Mouse (Mus musculus): ENCODE measurements around the gene Abcc8. TPM values are rescaled to one million over a fixed set of nuclear protein-coding genes. Genes with fewer than 3 reads are reported as not detected.

Abcc8 gene
- polyA plus RNA-seq, 1 experiment from 2014 or later: 1.8 TPM

GRCm38 (mm10) chr7:46105484-46105883, 74.3 kb downstream of the Abcc8 start:
- H3K36me3 ChIP-seq (ENCODE audit: control insufficient read depth, insufficient read depth): no peaks in the 10 kb centered on the region
- H3K9ac ChIP-seq (ENCODE audit: low read depth, low read length): no peak overlapping the region
- H3K4me3 ChIP-seq (ENCODE audit: low read depth, low read length): no peak overlapping the region
- WGBS: 91% methylated on average over 7 of the region's 7 CpGs
- H3K4me1 ChIP-seq (replicated peaks; ENCODE audit: control insufficient read depth, insufficient read depth, low read length): no peaks in the 10 kb centered on the region
- ATAC-seq: no peak
- no peak for TF ChIP-seq CTCF (IDR thresholded peaks at IDR 0.05; ENCODE audit: low read depth)
- no peaks in the 10 kb centered on the region for H3K9me3 ChIP-seq (ENCODE audit: control insufficient read depth)
- no peak overlapping the region for H3K27ac ChIP-seq (ENCODE audit: low read depth, low read length)
- no peak overlapping the region for H3K4me2 ChIP-seq (replicated peaks; ENCODE audit: low read depth)
- no peaks in the 10 kb centered on the region for H3K27me3 ChIP-seq (replicated peaks; ENCODE audit: control insufficient read depth, insufficient read depth, low read length)

- no peaks in the 10 kb centered on the region for H3K36me3 ChIP-seq (ENCODE audit: control insufficient read depth, insufficient read depth)
- no peak overlapping the region for H3K4me3 ChIP-seq (ENCODE audit: low read depth, low read length)
- no peak for ATAC-seq
- H3K4me1 ChIP-seq (replicated peaks; ENCODE audit: control insufficient read depth, insufficient read depth, low read length): no peaks in the 10 kb centered on the region
- 77% methylated on average over 27 of the region's 27 CpGs for WGBS
- no peak for TF ChIP-seq CTCF (IDR thresholded peaks at IDR 0.05; ENCODE audit: low read depth)
- H3K9ac ChIP-seq (ENCODE audit: low read depth, low read length): no peak overlapping the region
- H3K27me3 ChIP-seq (replicated peaks; ENCODE audit: control insufficient read depth, insufficient read depth, low read length): no peaks in the 10 kb centered on the region
- no peak overlapping the region for H3K27ac ChIP-seq (ENCODE audit: low read depth, low read length)
- H3K9me3 ChIP-seq (ENCODE audit: control insufficient read depth): no peaks in the 10 kb centered on the region
- H3K4me2 ChIP-seq (replicated peaks; ENCODE audit: low read depth): no peak overlapping the region
Measured at GRCm38 (mm10) chr7:46104256-46104915, 75.4 kb downstream of the Abcc8 start.

GRCm38 (mm10) chr7:46103771-46104170, 76.1 kb downstream of the Abcc8 start:
- Histone ChIP-seq H3K27ac (ENCODE audit: low read depth, low read length) (no peak overlapping the region), H3K36me3 (ENCODE audit: control insufficient read depth, insufficient read depth) (no peaks in the 10 kb centered on the region), H3K4me1 (replicated peaks; ENCODE audit: control insufficient read depth, insufficient read depth, low read length) (no peaks in the 10 kb centered on the region), H3K4me2 (replicated peaks; ENCODE audit: low read depth) (no peak overlapping the region), H3K27me3 (replicated peaks; ENCODE audit: control insufficient read depth, insufficient read depth, low read length) (no peaks in the 10 kb centered on the region), H3K9ac (ENCODE audit: low read depth, low read length) (no peak overlapping the region), H3K4me3 (ENCODE audit: low read depth, low read length) (no peak overlapping the region), H3K9me3 (ENCODE audit: control insufficient read depth) (no peaks in the 10 kb centered on the region)
- 86% methylated on average over 8 of the region's 8 CpGs for WGBS
- ATAC-seq: no peak
- no peak for TF ChIP-seq CTCF (IDR thresholded peaks at IDR 0.05; ENCODE audit: low read depth)

DNA sequence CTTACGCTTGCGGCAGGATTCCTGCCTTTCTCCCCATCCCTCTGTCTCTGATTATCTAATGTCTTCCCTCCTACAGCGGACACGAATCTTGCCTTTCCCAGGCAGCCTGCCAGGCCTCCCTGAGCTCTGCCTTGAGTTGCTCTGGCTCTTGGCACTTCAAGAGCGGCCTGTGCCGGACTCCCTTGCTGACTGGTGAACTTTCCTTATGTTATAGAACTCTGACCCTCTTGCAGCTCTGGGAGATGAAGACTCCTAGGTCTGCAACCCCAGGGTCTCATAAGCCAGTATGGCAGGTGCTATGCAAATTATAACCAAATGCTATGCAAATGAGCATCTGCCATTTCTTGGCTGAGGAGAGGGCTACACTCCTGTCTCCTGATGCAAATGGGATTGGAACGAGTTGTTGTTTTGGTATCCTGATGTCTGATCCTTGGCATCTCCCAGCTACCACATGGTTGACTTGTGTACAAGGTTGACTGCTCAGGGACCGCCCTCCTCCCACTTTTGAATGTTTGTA, 76.7 kb downstream of the Abcc8 start:
- Histone ChIP-seq H3K36me3 (ENCODE audit: control insufficient read depth, insufficient read depth) (no peaks in the 10 kb centered on the region), H3K4me1 (replicated peaks; ENCODE audit: control insufficient read depth, insufficient read depth, low read length) (no peaks in the 10 kb centered on the region), H3K27ac (ENCODE audit: low read depth, low read length) (no peak overlapping the region), H3K27me3 (replicated peaks; ENCODE audit: control insufficient read depth, insufficient read depth, low read length) (no peaks in the 10 kb centered on the region), H3K4me3 (ENCODE audit: low read depth, low read length) (no peak overlapping the region), H3K9ac (ENCODE audit: low read depth, low read length) (no peak overlapping the region), H3K4me2 (replicated peaks; ENCODE audit: low read depth) (no peak overlapping the region), H3K9me3 (ENCODE audit: control insufficient read depth) (no peaks in the 10 kb centered on the region)
- TF ChIP-seq CTCF (IDR thresholded peaks at IDR 0.05; ENCODE audit: low read depth): no peak
- ATAC-seq: no peak
- WGBS: 79% methylated on average over 8 of the region's 8 CpGs

DNA sequence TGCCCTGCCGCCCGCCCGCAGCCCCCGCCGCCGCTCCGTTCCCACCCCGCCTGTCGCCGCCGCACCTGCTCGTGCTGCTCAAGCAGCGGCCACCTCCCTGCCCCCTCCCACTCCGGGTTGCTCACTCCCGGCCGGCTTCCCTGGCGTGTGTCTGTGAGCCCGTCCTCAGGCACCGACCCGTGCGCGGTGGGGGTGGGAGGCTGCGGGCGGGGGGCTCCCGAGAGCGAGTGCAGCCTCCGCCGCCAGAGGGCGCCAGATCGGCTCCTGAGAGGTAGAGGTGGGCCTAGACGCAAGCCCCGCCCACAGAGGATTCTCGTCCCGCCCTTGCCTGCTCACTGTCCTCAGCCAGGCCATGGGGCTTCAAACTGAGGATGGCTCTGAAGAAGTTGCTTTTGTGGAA, 79.3 kb downstream of the Abcc8 start, which contains the start of gene Kcnj11:
Gene Kcnj11 (minus strand): TSS at position 202 of the 400 bp plus-strand sequence.
- Histone ChIP-seq H3K9me3 (ENCODE audit: control insufficient read depth) (no peaks in the 10 kb centered on the region), H3K36me3 (ENCODE audit: control insufficient read depth, insufficient read depth) (no peaks in the 10 kb centered on the region), H3K4me1 (replicated peaks; ENCODE audit: control insufficient read depth, insufficient read depth, low read length) (no peaks in the 10 kb centered on the region), H3K4me2 (replicated peaks; ENCODE audit: low read depth) (peak within 1 kb of the TSS; percentile 88), H3K27ac (ENCODE audit: low read depth, low read length) (no peak within 1 kb of the TSS), H3K9ac (ENCODE audit: low read depth, low read length) (peak within 1 kb of the TSS; percentile 34; the same call in 1 of the 2 replicates), H3K4me3 (ENCODE audit: low read depth, low read length) (peak within 1 kb of the TSS; percentile 47), H3K27me3 (replicated peaks; ENCODE audit: control insufficient read depth, insufficient read depth, low read length) (0 out of 2 replicates have a peak, but pooled peaks cover 3% of the 10 kb centered on the region)
- peak; percentile 90 for TF ChIP-seq CTCF (IDR thresholded peaks at IDR 0.05; ENCODE audit: low read depth)
- ATAC-seq: peak; percentile 67
- WGBS: 1% methylated on average over 33 of the region's 34 CpGs

DNA sequence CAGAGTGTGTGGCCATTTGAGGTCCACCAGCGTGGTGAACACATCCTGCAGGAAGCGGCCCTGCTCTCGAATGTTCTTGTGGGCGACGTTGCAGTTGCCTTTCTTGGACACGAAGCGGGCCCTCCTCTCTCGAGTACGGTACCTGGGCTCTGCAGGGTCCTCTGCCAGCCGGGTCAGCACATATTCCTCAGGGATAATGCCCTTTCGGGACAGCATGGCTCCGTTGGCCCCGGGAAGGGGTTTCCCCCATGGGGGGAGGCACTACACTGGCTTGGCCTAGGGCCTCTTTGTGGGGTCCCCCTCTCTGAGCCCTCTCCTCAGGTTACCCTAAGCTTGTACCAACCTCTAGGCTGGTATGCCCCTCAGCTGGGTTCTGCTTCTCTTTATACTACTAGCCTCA, 80.2 kb downstream of the Abcc8 start:
- H3K4me1 ChIP-seq (replicated peaks; ENCODE audit: control insufficient read depth, insufficient read depth, low read length): no peaks in the 10 kb centered on the region

More for the DNA sequence above, 80.2 kb downstream of the Abcc8 start:
- H3K27me3 ChIP-seq (replicated peaks; ENCODE audit: control insufficient read depth, insufficient read depth, low read length): 0 out of 2 replicates have a peak, but pooled peaks cover 7% of the 10 kb centered on the region
- no peak for ATAC-seq
- no peak overlapping the region for H3K9ac ChIP-seq (ENCODE audit: low read depth, low read length)
- no peak overlapping the region for H3K4me3 ChIP-seq (ENCODE audit: low read depth, low read length)
- 89% methylated on average over 13 of the region's 13 CpGs for WGBS
- no peak for TF ChIP-seq CTCF (IDR thresholded peaks at IDR 0.05; ENCODE audit: low read depth)
- no peaks in the 10 kb centered on the region for H3K36me3 ChIP-seq (ENCODE audit: control insufficient read depth, insufficient read depth)
- H3K9me3 ChIP-seq (ENCODE audit: control insufficient read depth): no peaks in the 10 kb centered on the region
- no peak overlapping the region; the same call in 1 of the 2 replicates for H3K4me2 ChIP-seq (replicated peaks; ENCODE audit: low read depth)
- no peak overlapping the region for H3K27ac ChIP-seq (ENCODE audit: low read depth, low read length)

Data from intestine, postnatal 0 days (tissue).